Mouse (Mus musculus) forebrain, embryonic 16.5 days (tissue): Measurements from ENCODE around the gene Safb2. TPM values are rescaled to one million over a fixed set of nuclear protein-coding genes. Genes with fewer than 3 reads are reported as not detected.
"Not testable (repeated sequence)": the region's sequence is repeated elsewhere in the genome, so short reads cannot be mapped to it uniquely, and the experiment has no call there.

Experiments used
- ATAC-seq: fragments of 200-750 bp; cut with Nextera tagmentation; 2 replicates; pipeline ENCODE4 v1.8.0; 2017; ENCODE audit warnings: mild to moderate bottlenecking, moderate library complexity
- H3K27ac ChIP-seq: fragments of 300-500 bp; sonication (generic); 2 replicates; pipeline ENCODE4 v1.5.1; 2014; ENCODE audit warnings: low read length, control low read depth
- H3K27me3 ChIP-seq: fragments of 300-500 bp; sonication (generic); replicated peaks from 2 replicates; pipeline ENCODE4 v1.6.1; 2014; ENCODE audit warnings: low read length; ENCODE audit not compliant: control insufficient read depth, insufficient read depth
- H3K36me3 ChIP-seq: fragments of 300-500 bp; sonication (generic); 2 replicates; pipeline ENCODE4 v1.6.1; 2014; ENCODE audit not compliant: control insufficient read depth, insufficient read depth
- H3K4me1 ChIP-seq: fragments of 300-500 bp; sonication (generic); replicated peaks from 2 replicates; pipeline ENCODE4 v1.6.1; 2014; ENCODE audit warnings: low read length; ENCODE audit not compliant: control insufficient read depth, insufficient read depth
- H3K4me2 ChIP-seq: fragments of 300-500 bp; sonication (generic); 2 replicates; pipeline ENCODE4 v1.6.1; 2014; ENCODE audit warnings: mild to moderate bottlenecking, low read length, control low read depth
- H3K4me3 ChIP-seq: fragments of 300-500 bp; sonication (generic); replicated peaks from 2 replicates; pipeline ENCODE4 v1.5.1; 2014; ENCODE audit warnings: mild to moderate bottlenecking, low read length, control low read depth
- H3K9ac ChIP-seq: fragments of 300-500 bp; sonication (generic); replicated peaks from 2 replicates; pipeline ENCODE4 v1.6.1; 2014; ENCODE audit warnings: low read depth, low read length, control low read depth
- H3K9me3 ChIP-seq: fragments of 300-500 bp; sonication (generic); 2 replicates; pipeline ENCODE4 v1.6.1; 2016; ENCODE audit warnings: low read length; ENCODE audit not compliant: control insufficient read depth
- WGBS: fragments of 180-500 bp; shearing (Covaris S2); extraction: QIAGEN DNeasy Blood & Tissue Kit; methylation state at CpG from one replicate; pipeline ENCODE4 v1.1.7; 2014; 5-methylcytosine and 5-hydroxymethylcytosine counted together
- polyA plus RNA-seq: library from polyadenylated mRNA; unstranded; fragments of >200 nt; fragmentation: Nextera tagmentation; extraction: Ambion mirVana; gene quantifications from 2 replicates; pipeline ENCODE4 v1.2.1, GENCODE M21; 2015

Safb2 gene
- polyA plus RNA-seq, result 72.9 and 85.4 TPM in 2 replicates

- H3K9me3 ChIP-seq, result no peaks in the 10 kb centered on the region
- under 1% methylated on average over 90 of the region's 101 CpGs for WGBS
- H3K4me1 ChIP-seq, result peaks cover 53% of the 10 kb centered on the region
- peak within 1 kb of the TSS; percentile 95 for H3K27ac ChIP-seq
- H3K36me3 ChIP-seq, result peaks cover 15% of the 10 kb centered on the region
- H3K4me2 ChIP-seq, result peak within 1 kb of the TSS; percentile 98
- peak within 1 kb of the TSS; percentile 87 for H3K4me3 ChIP-seq
- H3K27me3 ChIP-seq, result no peaks in the 10 kb centered on the region
- peak within 1 kb of the TSS; percentile 86 for H3K9ac ChIP-seq
- peak; percentile 96 for ATAC-seq
These were observed at the start of gene Safb2, which contains the start of gene Safb for GRCm38 (mm10) chr17:56584257-56585130. Gene Safb2 (minus strand): TSS chr17:56584585. Gene Safb (plus strand): TSS chr17:56584825.

GRCm38 (mm10) chr17:56634023-56634422 lies 49.6 kb upstream of the Safb2 start:
- H3K4me1 ChIP-seq, result no peaks in the 10 kb centered on the region
- no peak overlapping the region for H3K4me3 ChIP-seq
- WGBS, result 87% methylated on average over 6 of the region's 6 CpGs

GRCm38 (mm10) chr17:56631807-56632206 lies 47.4 kb upstream of the Safb2 start:
- H3K4me2 ChIP-seq, result no peak overlapping the region
- H3K9me3 ChIP-seq, result no peaks in the 10 kb centered on the region
- no peak overlapping the region for H3K27ac ChIP-seq
- H3K27me3 ChIP-seq, result no peaks in the 10 kb centered on the region
- H3K9ac ChIP-seq, result no peak overlapping the region
- ATAC-seq, result no peak
- H3K36me3 ChIP-seq, result no peaks in the 10 kb centered on the region
- H3K4me1 ChIP-seq, result peaks cover 10% of the 10 kb centered on the region
- no peak overlapping the region for H3K4me3 ChIP-seq
- 71% methylated on average over 4 of the region's 4 CpGs for WGBS

More at GRCm38 (mm10) chr17:56634023-56634422, 49.6 kb upstream of the Safb2 start:
- Histone ChIP-seq H3K36me3 (no peaks in the 10 kb centered on the region), H3K9ac (no peak overlapping the region), H3K4me2 (no peak overlapping the region), H3K27me3 (no peaks in the 10 kb centered on the region), H3K9me3 (no peaks in the 10 kb centered on the region), H3K27ac (no peak overlapping the region)
- ATAC-seq, result no peak

GRCm38 (mm10) chr17:56629800-56630781 lies 45.7 kb upstream of the Safb2 start:
- not testable (repeated sequence) for H3K36me3 ChIP-seq, ATAC-seq, H3K27ac ChIP-seq, H3K9ac ChIP-seq, H3K27me3 ChIP-seq, H3K4me3 ChIP-seq, H3K4me2 ChIP-seq, H3K9me3 ChIP-seq
- H3K4me1 ChIP-seq, result peaks cover 21% of the 10 kb centered on the region
- WGBS, result 88% methylated on average over 26 of the region's 27 CpGs

- 0 out of 2 replicates have a peak, but pooled peaks cover 2% of the 10 kb centered on the region for H3K36me3 ChIP-seq
- H3K4me3 ChIP-seq, result peak within 1 kb of the TSS; percentile 91
- H3K9ac ChIP-seq, result peak within 1 kb of the TSS; percentile 85
- H3K27me3 ChIP-seq, result no peaks in the 10 kb centered on the region
- peak within 1 kb of the TSS; percentile 20; the same call in 1 of the 2 replicates for H3K27ac ChIP-seq
- WGBS, result 8% methylated on average over 26 of the region's 26 CpGs
- H3K4me1 ChIP-seq, result peaks cover 24% of the 10 kb centered on the region
- H3K4me2 ChIP-seq, result peak within 1 kb of the TSS; percentile 97
- peak; percentile 27 for ATAC-seq
- no peaks in the 10 kb centered on the region for H3K9me3 ChIP-seq
These were observed 43.3 kb upstream of the Safb2 start, which contains the start of gene Catsperd for GRCm38 (mm10) chr17:56627530-56628277. Gene Catsperd (plus strand): TSS chr17:56628143.

GRCm38 (mm10) chr17:56626754-56627470 lies 42.5 kb upstream of the Safb2 start, which contains the start of gene Lonp1:
Gene Lonp1 (minus strand): TSS chr17:56626887.
- H3K36me3 ChIP-seq, result 0 out of 2 replicates have a peak, but pooled peaks cover 2% of the 10 kb centered on the region
- ATAC-seq, result peak; percentile 94
- peaks cover 24% of the 10 kb centered on the region for H3K4me1 ChIP-seq
- H3K27ac ChIP-seq, result peak within 1 kb of the TSS; percentile 68
- peak within 1 kb of the TSS; percentile 85 for H3K9ac ChIP-seq
- peak within 1 kb of the TSS; percentile 97 for H3K4me2 ChIP-seq
- WGBS, result under 1% methylated on average over 51 of the region's 51 CpGs
- H3K9me3 ChIP-seq, result no peaks in the 10 kb centered on the region
- no peaks in the 10 kb centered on the region for H3K27me3 ChIP-seq
- H3K4me3 ChIP-seq, result peak within 1 kb of the TSS; percentile 91

- under 1% methylated on average over 32 of the region's 32 CpGs for WGBS
- Histone ChIP-seq H3K9me3 (no peaks in the 10 kb centered on the region), H3K4me1 (peaks cover 24% of the 10 kb centered on the region), H3K4me2 (peak overlapping the region; percentile 97), H3K9ac (peak overlapping the region; percentile 85), H3K36me3 (peaks cover 7% of the 10 kb centered on the region; the same call in 1 of the 2 replicates), H3K4me3 (peak overlapping the region; percentile 91), H3K27me3 (no peaks in the 10 kb centered on the region), H3K27ac (no peak overlapping the region; the same call in 1 of the 2 replicates)
- ATAC-seq, result peak; percentile 22; the same call in 1 of the 2 replicates
These were observed 41.9 kb upstream of the Safb2 start for GRCm38 (mm10) chr17:56626260-56626659.

- 95% methylated on average over 3 of the region's 3 CpGs for WGBS
- Histone ChIP-seq H3K9ac (no peak overlapping the region), H3K4me1 (peaks cover 24% of the 10 kb centered on the region), H3K9me3 (no peaks in the 10 kb centered on the region), H3K36me3 (peaks cover 13% of the 10 kb centered on the region; the same call in 1 of the 2 replicates), H3K4me3 (no peak overlapping the region), H3K27me3 (no peaks in the 10 kb centered on the region), H3K4me2 (no peak overlapping the region), H3K27ac (no peak overlapping the region)
- ATAC-seq, result no peak
These were observed 41.1 kb upstream of the Safb2 start for GRCm38 (mm10) chr17:56625495-56625894.
